Mouse (Mus musculus) lung, embryonic 14.5 days (tissue): ENCODE measurements around the gene Ppcdc. TPM values are rescaled to one million over a fixed set of nuclear protein-coding genes. Genes with fewer than 3 reads are reported as not detected.

ENCODE experiments used
- ATAC-seq: fragments of 200-750 bp; cut with Nextera tagmentation; 2 replicates; pipeline ENCODE4 v1.8.0; 2017; ENCODE audit warnings: mild to moderate bottlenecking, moderate TSS enrichment, moderate library complexity; ENCODE audit not compliant: insufficient read depth
- DNase-seq: peaks from one replicate; pipeline ENCODE4 v3.0.0-alpha.2; 2015
- H3K27ac ChIP-seq: fragments of 300-500 bp; sonication (generic); 2 replicates; pipeline ENCODE4 v1.5.1; 2014; ENCODE audit warnings: low read depth, mild to moderate bottlenecking, moderate library complexity
- H3K27me3 ChIP-seq: fragments of 300-500 bp; sonication (generic); 2 replicates; pipeline ENCODE4 v1.6.1; 2014; ENCODE audit warnings: low read length, control low read depth; ENCODE audit not compliant: insufficient read depth
- H3K36me3 ChIP-seq: fragments of 300-500 bp; sonication (generic); 2 replicates; pipeline ENCODE4 v1.6.1; 2014; ENCODE audit warnings: control low read depth; ENCODE audit not compliant: insufficient read depth
- H3K4me1 ChIP-seq: fragments of 300-500 bp; sonication (generic); 2 replicates; pipeline ENCODE4 v1.6.1; 2014; ENCODE audit warnings: antibody characterized with exemption, control low read depth; ENCODE audit not compliant: insufficient read depth
- H3K4me2 ChIP-seq: fragments of 300-500 bp; sonication (generic); 2 replicates; pipeline ENCODE4 v1.6.1; 2014; ENCODE audit warnings: mild to moderate bottlenecking
- H3K4me3 ChIP-seq: fragments of 300-500 bp; sonication (generic); 2 replicates; pipeline ENCODE4 v1.5.1; 2014; ENCODE audit warnings: low read depth, low read length
- H3K9ac ChIP-seq: fragments of 300-500 bp; sonication (generic); 2 replicates; pipeline ENCODE4 v1.6.1; 2014
- H3K9me3 ChIP-seq: fragments of 300-500 bp; sonication (generic); 2 replicates; pipeline ENCODE4 v1.6.1; 2016; ENCODE audit warnings: low read depth, low read length, control low read depth
- CTCF ChIP-seq: IDR thresholded peaks from 2 replicates; pipeline ENCODE4 v1.5.1; 2016; ENCODE audit warnings: antibody characterized with exemption, low read depth
- WGBS: fragments of 180-500 bp; shearing (Covaris S2); extraction: QIAGEN DNeasy Blood & Tissue Kit; methylation state at CpG from one replicate; pipeline ENCODE4 v1.1.7; 2014; 5-methylcytosine and 5-hydroxymethylcytosine counted together
- polyA plus RNA-seq: library from polyadenylated mRNA; unstranded; fragments of >200 nt; fragmentation: Nextera tagmentation; extraction: Ambion mirVana; gene quantifications from 2 replicates; pipeline ENCODE4 v1.2.1, GENCODE M21; 2014

The Ppcdc gene
- polyA plus RNA-seq, 1 experiment from 2014 or later: 22.5 TPM

DNA sequence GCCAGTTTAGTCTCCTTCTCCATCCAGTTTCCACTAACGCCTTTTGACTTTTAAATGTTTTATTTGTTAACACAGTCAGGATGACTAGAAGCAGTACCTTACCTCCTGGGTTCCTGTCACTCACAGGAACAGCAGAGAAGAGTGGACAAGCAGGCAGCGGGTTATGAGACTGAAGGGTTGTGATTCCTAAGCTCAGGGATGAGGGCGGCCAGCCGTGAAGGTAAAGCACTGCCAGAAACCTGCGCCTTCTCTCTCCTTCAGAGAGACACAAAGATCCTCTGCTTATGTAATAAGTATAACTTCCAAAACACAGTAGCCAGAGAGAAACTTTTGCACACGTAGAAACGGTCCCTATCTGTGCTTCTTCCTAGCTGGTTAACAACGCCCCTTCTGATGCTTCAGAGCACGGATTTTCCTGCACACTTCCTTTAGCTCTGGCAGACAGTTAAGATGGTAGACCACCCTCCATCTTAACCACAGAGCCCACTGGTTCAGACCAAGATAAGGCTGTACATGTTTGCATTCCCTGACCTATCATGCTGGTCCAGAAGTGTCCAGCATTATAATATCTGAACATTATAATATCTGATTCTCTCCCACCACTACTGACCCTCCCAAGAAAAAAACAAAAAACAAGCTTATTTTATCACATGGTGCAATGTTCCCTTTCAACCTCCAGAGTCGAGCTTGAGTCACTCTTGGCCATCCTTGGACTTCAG, 1.9 kb downstream of the Ppcdc start:
- Histone ChIP-seq H3K9me3 (no peaks in the 10 kb centered on the region), H3K27ac (no peak overlapping the region), H3K4me3 (no peak overlapping the region), H3K27me3 (no peaks in the 10 kb centered on the region), H3K4me2 (no peak overlapping the region), H3K4me1 (peaks cover 3% of the 10 kb centered on the region; the same call in 1 of the 2 replicates), H3K9ac (no peak overlapping the region), H3K36me3 (peaks cover 3% of the 10 kb centered on the region; the same call in 1 of the 2 replicates)
- ATAC-seq: no peak
- DNase-seq: no peak
- 62% methylated on average over 10 of the region's 10 CpGs for WGBS
- TF ChIP-seq CTCF: no peak

- 79% methylated on average over 5 of the region's 5 CpGs for WGBS
- H3K9ac ChIP-seq: no peak overlapping the region
- no peak overlapping the region for H3K4me3 ChIP-seq
- DNase-seq (no peak), ATAC-seq (no peak)
- H3K36me3 ChIP-seq: no peaks in the 10 kb centered on the region
- no peaks in the 10 kb centered on the region for H3K27me3 ChIP-seq
- no peak overlapping the region for H3K4me2 ChIP-seq
- H3K9me3 ChIP-seq: no peaks in the 10 kb centered on the region
- no peak overlapping the region for H3K27ac ChIP-seq
- peaks cover 9% of the 10 kb centered on the region; the same call in 1 of the 2 replicates for H3K4me1 ChIP-seq
- TF ChIP-seq CTCF: no peak
These were observed 3.8 kb downstream of the Ppcdc start for GRCm38 (mm10) chr9:57436166-57436565.

DNA sequence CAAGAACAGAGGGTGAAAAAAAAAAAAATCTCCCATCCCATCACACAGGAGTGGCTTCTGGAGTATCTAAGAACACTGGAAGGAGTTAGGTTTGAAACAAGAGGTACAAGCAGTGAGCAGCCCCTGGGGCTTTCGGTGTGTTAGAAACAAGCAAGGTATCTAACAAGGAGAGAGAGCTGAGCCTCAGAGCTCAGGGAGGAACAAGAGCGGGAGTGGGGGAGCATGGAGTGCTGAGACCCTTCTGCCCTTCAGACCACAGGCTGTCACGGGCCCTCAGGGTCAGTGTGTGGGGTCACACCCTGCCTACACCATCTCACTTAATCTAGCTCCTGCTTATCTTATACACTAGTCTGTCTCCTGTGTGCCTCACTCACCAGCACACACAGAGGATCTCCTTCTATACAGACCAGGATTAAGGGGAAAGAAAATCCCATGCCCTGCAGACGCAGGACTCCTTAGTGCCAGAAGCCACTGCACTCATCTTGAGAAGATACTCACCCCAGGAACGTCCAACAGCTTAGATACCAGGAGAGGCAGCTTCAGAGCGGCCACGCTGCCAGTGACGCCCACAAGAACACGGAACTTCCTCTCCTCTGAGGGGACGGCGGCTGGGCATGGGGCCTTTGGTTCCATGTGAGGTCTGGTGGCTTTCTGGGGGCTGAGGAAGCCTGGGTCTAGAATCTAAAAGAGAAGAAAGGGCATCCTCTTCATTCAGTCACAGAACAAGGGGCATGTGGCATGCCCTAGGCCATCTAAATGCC, 5.3 kb downstream of the Ppcdc start:
- 77% methylated on average over 11 of the region's 11 CpGs for WGBS
- Histone ChIP-seq H3K4me1 (peaks cover 9% of the 10 kb centered on the region; the same call in 1 of the 2 replicates), H3K27ac (no peak overlapping the region), H3K9me3 (no peaks in the 10 kb centered on the region), H3K4me3 (no peak overlapping the region), H3K4me2 (no peak overlapping the region), H3K9ac (no peak overlapping the region), H3K27me3 (no peaks in the 10 kb centered on the region), H3K36me3 (no peaks in the 10 kb centered on the region)
- ATAC-seq: no peak
- DNase-seq: no peak
- no peak for TF ChIP-seq CTCF

GRCm38 (mm10) chr9:57433097-57434032, 6.6 kb downstream of the Ppcdc start:
- H3K9me3 ChIP-seq: no peaks in the 10 kb centered on the region
- H3K9ac ChIP-seq: 0 out of 2 replicates have a peak overlapping the region, but pooled peaks have one; percentile 4
- no peak overlapping the region for H3K4me3 ChIP-seq
- H3K27me3 ChIP-seq: no peaks in the 10 kb centered on the region
- DNase-seq (peak; percentile 95), ATAC-seq (peak; percentile 79)
- no peaks in the 10 kb centered on the region for H3K36me3 ChIP-seq
- peaks cover 11% of the 10 kb centered on the region; the same call in 1 of the 2 replicates for H3K4me1 ChIP-seq
- H3K4me2 ChIP-seq: no peak overlapping the region
- peak; percentile 92 for TF ChIP-seq CTCF
- 8% methylated on average over 11 of the region's 11 CpGs for WGBS
- peak overlapping the region; percentile 54 for H3K27ac ChIP-seq

DNA sequence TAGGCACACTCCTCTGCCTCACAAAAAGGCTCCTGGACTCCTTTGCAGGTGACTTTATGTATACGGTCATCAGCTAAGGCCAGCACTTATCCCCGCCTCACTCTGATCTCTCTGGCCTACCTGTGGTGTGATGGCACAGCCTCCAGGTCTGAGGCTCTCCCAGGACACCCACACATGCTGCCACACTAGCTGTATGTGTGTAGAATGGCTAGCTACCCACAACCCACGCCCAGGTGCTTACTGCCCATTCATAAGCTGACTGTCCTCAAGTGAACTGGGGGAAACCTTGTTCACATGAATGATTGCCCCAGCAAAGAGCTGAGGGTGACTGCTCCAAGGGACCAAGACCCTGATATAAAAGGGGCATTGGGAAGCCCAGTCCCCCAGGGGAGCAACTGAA, 7.4 kb downstream of the Ppcdc start:
- H3K4me2 ChIP-seq: no peak overlapping the region
- H3K9ac ChIP-seq: no peak overlapping the region
- H3K27ac ChIP-seq: peak overlapping the region; percentile 54; the same call in 1 of the 2 replicates
- no peaks in the 10 kb centered on the region for H3K9me3 ChIP-seq
- H3K4me1 ChIP-seq: peaks cover 18% of the 10 kb centered on the region; the same call in 1 of the 2 replicates
- ATAC-seq (no peak), DNase-seq (no peak)
- H3K27me3 ChIP-seq: no peaks in the 10 kb centered on the region
- no peak overlapping the region for H3K4me3 ChIP-seq
- H3K36me3 ChIP-seq: no peaks in the 10 kb centered on the region
- 91% methylated on average over 3 of the region's 3 CpGs for WGBS
- TF ChIP-seq CTCF: no peak

- Histone ChIP-seq H3K27ac (no peak overlapping the region), H3K4me2 (no peak overlapping the region), H3K27me3 (no peaks in the 10 kb centered on the region), H3K9me3 (no peaks in the 10 kb centered on the region), H3K36me3 (no peaks in the 10 kb centered on the region), H3K9ac (no peak overlapping the region), H3K4me3 (no peak overlapping the region), H3K4me1 (peaks cover 18% of the 10 kb centered on the region; the same call in 1 of the 2 replicates)
- ATAC-seq (no peak), DNase-seq (no peak)
- TF ChIP-seq CTCF: no peak
- WGBS: 60% methylated on average over 9 of the region's 9 CpGs
These were observed 8.7 kb downstream of the Ppcdc start for GRCm38 (mm10) chr9:57431202-57431601.
